Mouse (Mus musculus) small intestine, adult 2 months (tissue): Measurements from ENCODE around the gene Adam15. TPM values are rescaled to one million over a fixed set of nuclear protein-coding genes. Genes with fewer than 3 reads are reported as not detected.
A peak's percentile ranks its signal among the peaks of the same experiment; 100 is the strongest.

Source experiments
- H3K27ac ChIP-seq: fragments of 200-500 bp; 2 replicates; pipeline ENCODE4 v1.5.1; 2012; ENCODE audit warnings: low read depth, low read length, control low read depth, inconsistent platforms; ENCODE audit not compliant: insufficient read depth
- H3K27me3 ChIP-seq: fragments of 200-500 bp; 2 replicates; pipeline ENCODE4 v1.6.1; 2012; ENCODE audit warnings: mild to moderate bottlenecking, moderate library complexity, low read length, inconsistent platforms; ENCODE audit not compliant: control insufficient read depth, insufficient read depth
- H3K36me3 ChIP-seq: fragments of 200-500 bp; 2 replicates; pipeline ENCODE4 v1.6.1; 2012; ENCODE audit warnings: mild to moderate bottlenecking, low read length, control low read depth, inconsistent platforms; ENCODE audit not compliant: control insufficient read depth, insufficient read depth
- H3K4me1 ChIP-seq: fragments of 200-500 bp; 2 replicates; pipeline ENCODE4 v1.6.1; 2012; ENCODE audit warnings: low read length, inconsistent platforms, mixed read lengths; ENCODE audit not compliant: control insufficient read depth, insufficient read depth, insufficient read length
- H3K4me3 ChIP-seq: fragments of 200-500 bp; 2 replicates; pipeline ENCODE4 v1.5.1; 2012; ENCODE audit warnings: low read depth, mild to moderate bottlenecking, control low read depth, inconsistent platforms, low read length, moderate library complexity
- CTCF ChIP-seq: fragments of 200-500 bp; IDR thresholded peaks from 2 replicates; pipeline ENCODE4 v1.5.1; 2012; ENCODE audit warnings: low read depth, mild to moderate bottlenecking, control low read depth, inconsistent platforms, low read length, moderate library complexity, mixed read lengths; ENCODE audit not compliant: insufficient replicate concordance, insufficient read length; ENCODE audit errors: extremely low read depth
- POLR2A ChIP-seq: fragments of 200-500 bp; IDR thresholded peaks from 2 replicates; pipeline ENCODE4 v1.6.1; 2012; ENCODE audit warnings: low read depth, mild to moderate bottlenecking, control low read depth, inconsistent platforms, low read length, moderate library complexity
- WGBS: fragments of 180-500 bp; shearing (Covaris S2); methylation state at CpG from one replicate; pipeline ENCODE4 v1.1.7; 2018; 5-methylcytosine and 5-hydroxymethylcytosine counted together
- polyA plus RNA-seq: library from polyadenylated mRNA; depleted of rRNA; stranded (reverse); fragments of >200 nt; gene quantifications from 2 replicates; pipeline ENCODE4 v1.2.3, GENCODE M21; 2012; rRNA removed

Gene Adam15
- polyA plus RNA-seq, result 48.9 and 70.7 TPM in 2 replicates

DNA sequence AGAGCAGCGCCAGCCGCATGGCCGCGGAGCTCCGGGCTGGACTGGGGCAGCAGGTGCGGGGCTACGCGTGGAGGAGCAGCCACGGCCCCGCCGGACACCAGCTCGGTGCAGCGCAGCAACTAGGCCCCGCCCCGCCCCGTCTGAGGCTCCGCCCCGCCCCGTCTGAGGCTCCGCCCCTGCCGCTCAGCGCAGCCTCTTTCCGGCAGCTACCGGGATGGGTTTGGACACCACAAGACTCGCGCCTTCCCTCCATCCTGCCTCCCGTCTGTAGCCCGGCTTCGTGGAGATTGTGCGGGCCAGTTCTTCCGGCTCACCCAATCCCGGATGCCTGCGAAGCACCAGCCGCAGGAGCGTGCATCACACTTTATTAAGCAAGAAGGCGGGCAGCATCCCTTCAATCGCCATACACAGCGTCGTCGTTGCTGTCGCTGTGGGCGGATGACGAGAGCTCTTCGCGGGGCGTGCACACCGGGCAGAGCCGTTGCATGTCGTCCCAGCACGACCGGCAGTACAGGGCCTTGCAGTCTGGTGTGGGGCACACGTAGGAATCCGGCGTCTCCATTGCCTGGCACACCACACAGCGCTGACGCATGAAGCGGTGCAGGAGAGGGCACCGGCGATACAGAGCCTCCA, at the start of gene Adam15:
Gene Adam15, minus strand, starts transcription at position 128 of the 633 bp plus-strand sequence.
- H3K36me3 ChIP-seq, result peaks cover 3% of the 10 kb centered on the region; the same call in 1 of the 2 replicates
- H3K27ac ChIP-seq, result peak within 1 kb of the TSS; percentile 28; the same call in 1 of the 2 replicates
- under 1% methylated on average over 57 of the region's 59 CpGs for WGBS
- peaks cover 23% of the 10 kb centered on the region for H3K4me1 ChIP-seq
- no peaks in the 10 kb centered on the region for H3K27me3 ChIP-seq
- peak within 1 kb of the TSS; percentile 80 for H3K4me3 ChIP-seq
- TF ChIP-seq POLR2A, result no peak; the same call in 1 of the 2 replicates

DNA sequence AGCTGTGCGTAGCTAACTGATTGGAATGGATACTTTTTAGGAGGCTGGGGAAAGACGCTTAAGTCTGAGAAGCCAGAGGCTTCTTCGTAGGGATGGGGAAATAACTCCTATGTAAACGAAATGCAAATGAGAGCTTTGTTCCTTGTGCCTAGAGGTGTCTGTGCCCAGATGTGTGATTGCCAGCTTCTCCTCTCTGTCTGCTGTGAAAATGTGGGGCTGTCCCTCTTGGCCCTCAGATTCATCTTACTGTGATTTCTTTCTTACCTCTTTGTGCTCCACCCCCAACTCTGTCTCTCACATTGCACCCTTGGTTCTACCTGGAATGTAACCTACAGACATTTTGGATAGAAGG, 46.8 kb upstream of the Adam15 start:
- H3K4me1 ChIP-seq, result no peaks in the 10 kb centered on the region; the same call in 1 of the 2 replicates
- TF ChIP-seq CTCF (no peak), POLR2A (no peak)
- H3K27ac ChIP-seq, result no peak overlapping the region
- 3% methylated on average over 4 of the region's 4 CpGs for WGBS
- peak overlapping the region; percentile 72; the same call in 1 of the 2 replicates for H3K4me3 ChIP-seq
- no peaks in the 10 kb centered on the region for H3K27me3 ChIP-seq
- H3K36me3 ChIP-seq, result peaks cover 7% of the 10 kb centered on the region

DNA sequence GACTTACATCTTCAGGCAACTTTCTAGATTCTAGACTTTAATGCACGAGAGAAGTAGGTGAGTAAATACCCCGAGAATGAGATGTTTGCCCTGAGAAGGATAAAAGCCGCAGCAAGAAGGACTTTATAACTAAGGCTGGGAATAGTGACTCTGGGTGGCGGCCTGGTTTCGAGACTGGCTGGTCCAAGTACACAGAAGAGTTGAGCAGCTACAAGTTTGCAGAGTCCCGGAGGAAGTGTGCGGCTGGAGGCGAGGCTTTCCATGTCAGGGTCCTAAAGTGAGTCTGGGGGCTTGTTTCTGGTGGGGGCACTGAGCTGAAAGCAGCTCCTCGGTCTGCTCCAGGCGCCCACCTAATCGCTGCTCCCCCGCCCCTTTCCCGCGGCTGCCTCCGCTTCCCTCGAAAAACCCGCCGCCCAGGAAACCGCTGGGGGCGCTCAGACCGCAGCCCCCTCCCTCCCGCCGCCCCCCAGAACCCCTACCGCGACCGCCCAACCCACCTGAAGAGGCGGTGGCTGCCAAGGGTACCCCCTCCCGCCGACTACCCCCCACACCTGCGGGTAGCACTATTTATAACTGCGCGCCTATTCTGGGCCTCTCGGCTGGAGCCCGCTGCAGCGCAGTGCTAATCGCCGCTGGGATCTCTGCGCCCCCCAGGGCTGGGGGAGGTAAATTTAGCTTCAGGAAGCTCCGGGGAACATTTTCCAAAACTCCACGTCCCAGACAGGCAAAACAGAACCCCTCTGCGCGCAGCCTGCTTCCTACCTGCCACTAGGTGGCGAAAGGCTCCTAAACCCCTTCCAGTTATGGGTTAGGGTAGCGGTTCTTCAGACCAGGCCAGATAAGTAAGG, 46.2 kb upstream of the Adam15 start:
- H3K27ac ChIP-seq, result peak overlapping the region; percentile 97
- peaks cover 3% of the 10 kb centered on the region; the same call in 1 of the 2 replicates for H3K36me3 ChIP-seq
- peak; percentile 92; the same call in 1 of the 2 replicates for TF ChIP-seq CTCF
- no peak; the same call in 1 of the 2 replicates for TF ChIP-seq POLR2A
- peak overlapping the region; percentile 72 for H3K4me3 ChIP-seq
- H3K4me1 ChIP-seq, result no peaks in the 10 kb centered on the region; the same call in 1 of the 2 replicates
- H3K27me3 ChIP-seq, result no peaks in the 10 kb centered on the region
- WGBS, result under 1% methylated on average over 42 of the region's 44 CpGs

DNA sequence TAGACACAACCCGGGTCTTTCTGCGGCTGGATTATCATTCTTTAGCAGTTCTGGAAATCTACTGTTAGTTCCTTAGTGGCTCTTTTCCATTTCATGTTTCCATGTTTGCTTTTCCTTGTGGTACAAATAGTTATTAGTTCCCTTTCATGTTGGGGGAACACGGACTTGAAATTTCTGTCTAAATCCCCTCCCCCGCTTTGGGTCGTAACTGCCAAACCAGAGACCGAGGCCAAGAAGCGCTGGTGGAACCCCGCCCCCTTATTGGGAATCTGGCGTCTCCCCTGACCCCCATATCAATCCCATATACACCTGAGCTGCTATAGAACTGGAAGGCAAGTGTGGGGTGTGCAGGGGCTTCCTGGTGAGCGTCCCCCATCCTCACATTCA, 45.6 kb upstream of the Adam15 start:
- no peaks in the 10 kb centered on the region for H3K27me3 ChIP-seq
- no peaks in the 10 kb centered on the region; the same call in 1 of the 2 replicates for H3K4me1 ChIP-seq
- peak overlapping the region; percentile 97 for H3K27ac ChIP-seq
- peak overlapping the region; percentile 72 for H3K4me3 ChIP-seq
- H3K36me3 ChIP-seq, result peaks cover 3% of the 10 kb centered on the region; the same call in 1 of the 2 replicates
- 4% methylated on average over 10 of the region's 10 CpGs for WGBS
- TF ChIP-seq POLR2A (no peak), CTCF (no peak)

DNA sequence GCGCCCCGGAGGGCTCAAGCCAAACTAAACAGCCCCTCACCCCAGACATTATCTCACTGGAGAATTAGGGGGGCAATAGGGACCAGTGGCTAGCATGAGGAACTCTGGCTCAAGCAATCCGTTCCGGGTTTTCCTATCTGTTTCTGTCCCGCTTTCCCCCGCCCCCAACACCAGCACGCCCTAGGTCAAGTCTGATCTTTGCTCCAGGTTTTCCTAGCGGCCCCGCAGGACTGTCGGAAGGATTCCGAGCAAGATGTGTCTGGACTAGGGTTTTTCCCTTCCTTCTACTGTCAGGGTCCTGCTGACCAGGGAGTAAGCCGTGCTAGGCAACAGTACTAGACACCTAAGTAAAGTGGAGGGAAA, 45.1 kb upstream of the Adam15 start:
- Histone ChIP-seq H3K4me3 (peak overlapping the region; percentile 72), H3K27me3 (no peaks in the 10 kb centered on the region), H3K36me3 (peaks cover 4% of the 10 kb centered on the region; the same call in 1 of the 2 replicates), H3K4me1 (peaks cover 4% of the 10 kb centered on the region), H3K27ac (peak overlapping the region; percentile 97)
- TF ChIP-seq CTCF (no peak), POLR2A (peak; percentile 56; the same call in 1 of the 2 replicates)
- 0% methylated on average over 12 of the region's 12 CpGs for WGBS

DNA sequence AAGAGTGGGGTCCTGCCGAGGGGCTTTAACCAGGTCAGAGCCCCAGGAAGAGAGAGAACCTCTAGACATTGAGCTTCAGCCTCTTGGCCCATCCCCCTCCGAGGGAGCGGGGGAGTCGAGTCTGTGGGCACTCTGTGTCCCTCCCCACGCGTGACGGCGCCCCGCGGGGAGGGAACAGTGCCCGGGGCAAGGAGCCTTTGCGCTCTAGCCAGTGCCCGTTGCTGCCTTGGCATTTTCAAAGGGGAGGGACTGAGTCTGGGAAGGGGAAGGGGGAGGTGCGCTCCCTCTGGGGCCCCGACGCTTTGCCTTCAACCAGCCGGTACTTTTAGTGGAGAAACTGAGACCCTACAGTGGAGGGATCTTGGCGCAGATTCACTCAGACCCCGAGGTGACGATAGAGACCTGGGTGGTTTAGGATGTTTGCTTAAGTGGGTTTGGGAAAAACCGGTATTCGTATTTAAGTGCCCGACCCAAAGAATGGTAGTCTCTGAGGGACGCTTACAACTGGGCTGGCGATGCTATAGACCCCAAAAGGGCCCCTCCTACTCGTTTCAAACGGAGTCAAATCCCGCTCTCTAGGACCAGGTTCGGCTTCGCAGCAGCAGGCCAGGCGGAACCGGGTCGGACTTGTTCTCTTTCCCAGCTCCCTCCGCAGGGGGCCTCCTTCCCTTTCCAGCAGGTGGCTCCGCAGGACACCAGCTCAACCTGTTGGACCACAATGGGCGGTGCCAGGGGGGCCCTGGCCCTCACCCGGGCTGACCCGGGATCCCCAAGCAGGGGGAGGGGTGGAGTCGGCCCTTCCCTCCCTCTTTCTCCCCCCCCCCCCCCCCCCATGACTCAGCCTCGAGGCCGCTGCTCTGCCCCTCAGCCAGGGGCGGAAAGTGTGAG, 44.5 kb upstream of the Adam15 start, which contains the start of gene Zbtb7b:
Gene Zbtb7b, minus strand, starts transcription at position 771 of the 888 bp plus-strand sequence.
- H3K27ac ChIP-seq, result peak within 1 kb of the TSS; percentile 97

More for the DNA sequence above, 44.5 kb upstream of the Adam15 start, which contains the start of gene Zbtb7b:
- Histone ChIP-seq H3K4me3 (peak within 1 kb of the TSS; percentile 72), H3K4me1 (peaks cover 10% of the 10 kb centered on the region), H3K27me3 (no peaks in the 10 kb centered on the region), H3K36me3 (peaks cover 7% of the 10 kb centered on the region; the same call in 1 of the 2 replicates)
- 1% methylated on average over 42 of the region's 42 CpGs for WGBS
- TF ChIP-seq POLR2A (no peak; the same call in 1 of the 2 replicates), CTCF (peak; percentile 35; the same call in 1 of the 2 replicates)
